Mouse (Mus musculus) liver, embryonic 14.5 days (tissue): Measurements from ENCODE around the gene Pacrg. TPM values are rescaled to one million over a fixed set of nuclear protein-coding genes. Genes with fewer than 3 reads are reported as not detected.

ENCODE experiments used
- ATAC-seq: fragments of 200-750 bp; cut with Nextera tagmentation; 2 replicates; pipeline ENCODE4 v1.8.0; 2017; ENCODE audit warnings: moderate number of reproducible peaks, mild to moderate bottlenecking, moderate library complexity; ENCODE audit not compliant: insufficient read depth
- DNase-seq, 3 experiments: peaks; one replicate each; pipeline ENCODE4 v3.0.0-alpha.2; 2012 to 2013; ENCODE audit warnings: low read depth in 3 of 3, low spot score in 3 of 3
- H3K27ac ChIP-seq: fragments of 300-500 bp; sonication (generic); 2 replicates; pipeline ENCODE4 v1.5.1; 2014; ENCODE audit warnings: moderate library complexity, mild to moderate bottlenecking, control low read depth, inconsistent platforms
- H3K27me3 ChIP-seq: fragments of 300-500 bp; sonication (generic); 2 replicates; pipeline ENCODE4 v1.6.1; 2014; ENCODE audit warnings: mild to moderate bottlenecking, low read length, moderate library complexity; ENCODE audit not compliant: control insufficient read depth, insufficient read depth
- H3K36me3 ChIP-seq: fragments of 300-500 bp; sonication (generic); replicated peaks from 2 replicates; pipeline ENCODE4 v1.6.1; 2014; ENCODE audit warnings: low read depth; ENCODE audit not compliant: control insufficient read depth, insufficient read depth
- H3K4me1 ChIP-seq, 2 experiments: fragments of 200-500 bp in 1 of 2; fragments of 300-500 bp in 1 of 2; sonication (generic) in 1 of 2; replicated peaks; 2 replicates each; pipeline ENCODE4 v1.6.1; 2012 to 2014; ENCODE audit warnings: antibody characterized with exemption in 1 of 2, inconsistent platforms in 1 of 2, low read length in 1 of 2; ENCODE audit not compliant: control insufficient read depth in 2 of 2, insufficient read depth in 2 of 2
- H3K4me2 ChIP-seq: fragments of 300-500 bp; sonication (generic); 2 replicates; pipeline ENCODE4 v1.6.1; 2014; ENCODE audit warnings: low read depth, mild to moderate bottlenecking, control low read depth, moderate library complexity
- H3K4me3 ChIP-seq, 2 experiments: fragments of 200-500 bp in 1 of 2; fragments of 300-500 bp in 1 of 2; sonication (generic) in 1 of 2; 2 replicates each; pipeline ENCODE4 v1.5.1; 2012 to 2014; ENCODE audit warnings: low read depth in 2 of 2, low read length in 2 of 2, mild to moderate bottlenecking in 2 of 2, control low read depth in 1 of 2, inconsistent platforms in 1 of 2, moderate library complexity in 1 of 2; ENCODE audit not compliant: insufficient read depth in 1 of 2
- H3K9ac ChIP-seq: fragments of 300-500 bp; sonication (generic); replicated peaks from 2 replicates; pipeline ENCODE4 v1.6.1; 2014; ENCODE audit warnings: mild to moderate bottlenecking, control low read depth, moderate library complexity
- H3K9me3 ChIP-seq: fragments of 300-500 bp; sonication (generic); 2 replicates; pipeline ENCODE4 v1.6.1; 2016; ENCODE audit warnings: low read length, mixed read lengths; ENCODE audit not compliant: control insufficient read depth
- CTCF ChIP-seq: IDR thresholded peaks from 2 replicates; pipeline ENCODE4 v1.5.1; 2016; ENCODE audit warnings: antibody characterized with exemption, low read depth, control low read depth
- EP300 ChIP-seq: IDR thresholded peaks from 2 replicates; pipeline ENCODE4 v1.6.1; 2016; ENCODE audit warnings: antibody characterized with exemption, low read depth
- WGBS: fragments of 180-500 bp; shearing (Covaris S2); extraction: QIAGEN DNeasy Blood & Tissue Kit; methylation state at CpG from one replicate; pipeline ENCODE4 v1.1.7; 2014; ENCODE audit not compliant: insufficient replicate concordance; 5-methylcytosine and 5-hydroxymethylcytosine counted together
- polyA plus RNA-seq, 2 experiments: library from polyadenylated mRNA; depleted of rRNA in 1 of 2; stranded (reverse) in 1 of 2; unstranded in 1 of 2; fragments of >200 nt; fragmentation: Nextera tagmentation in 1 of 2; extraction: Ambion mirVana in 1 of 2; gene quantifications; 2 replicates each; pipeline versions ENCODE4 v1.2.1 to v1.2.3; 2012 to 2014

The Pacrg gene
- polyA plus RNA-seq, 2 experiments, result 0.04 TPM; not detected in 1

- DNase-seq (no peak), ATAC-seq (no peak)
- Histone ChIP-seq H3K27ac (no peak overlapping the region), H3K36me3 (no peaks in the 10 kb centered on the region), H3K4me3 (no peak overlapping the region), H3K27me3 (no peaks in the 10 kb centered on the region), H3K9ac (no peak overlapping the region), H3K4me2 (no peak overlapping the region), H3K4me1 (no peaks in the 10 kb centered on the region), H3K9me3 (no peaks in the 10 kb centered on the region)
- TF ChIP-seq EP300, result no peak
- TF ChIP-seq CTCF, result no peak
- 72% methylated on average over 7 of the region's 7 CpGs for WGBS
These were observed 264.8 kb downstream of the Pacrg start for GRCm38 (mm10) chr17:10575306-10575705.

GRCm38 (mm10) chr17:10572436-10572835 is 267.7 kb downstream of the Pacrg start:
- WGBS, result 52% methylated on average over 4 of the region's 4 CpGs
- TF ChIP-seq CTCF (no peak), EP300 (no peak)
- H3K36me3 ChIP-seq, result no peaks in the 10 kb centered on the region

GRCm38 (mm10) chr17:10569270-10569669 is 270.8 kb downstream of the Pacrg start:
- Histone ChIP-seq H3K9me3 (no peaks in the 10 kb centered on the region), H3K4me3 (no peak overlapping the region), H3K27ac (no peak overlapping the region), H3K9ac (no peak overlapping the region), H3K4me1 (no peaks in the 10 kb centered on the region), H3K36me3 (no peaks in the 10 kb centered on the region), H3K4me2 (no peak overlapping the region), H3K27me3 (no peaks in the 10 kb centered on the region)
- 70% methylated on average over 10 of the region's 10 CpGs for WGBS
- DNase-seq (no peak), ATAC-seq (no peak)
- no peak for TF ChIP-seq CTCF
- no peak for TF ChIP-seq EP300

More at GRCm38 (mm10) chr17:10572436-10572835, 267.7 kb downstream of the Pacrg start:
- ATAC-seq (no peak), DNase-seq (no peak)
- Histone ChIP-seq H3K9ac (no peak overlapping the region), H3K4me3 (no peak overlapping the region), H3K27ac (no peak overlapping the region), H3K4me1 (no peaks in the 10 kb centered on the region), H3K9me3 (no peaks in the 10 kb centered on the region), H3K4me2 (no peak overlapping the region), H3K27me3 (no peaks in the 10 kb centered on the region)

- H3K9ac ChIP-seq, result no peak overlapping the region
- no peak for ATAC-seq
- no peaks in the 10 kb centered on the region for H3K4me1 ChIP-seq
- H3K27me3 ChIP-seq, result no peaks in the 10 kb centered on the region
- WGBS, result 74% methylated on average over 3 of the region's 3 CpGs
- TF ChIP-seq CTCF (no peak), EP300 (no peak)
- H3K36me3 ChIP-seq, result no peaks in the 10 kb centered on the region
- no peak overlapping the region for H3K4me2 ChIP-seq
- no peak overlapping the region for H3K4me3 ChIP-seq
- no peak for DNase-seq
- H3K27ac ChIP-seq, result no peak overlapping the region
- H3K9me3 ChIP-seq, result no peaks in the 10 kb centered on the region
These were observed 272.7 kb downstream of the Pacrg start for GRCm38 (mm10) chr17:10567411-10567810.

- 67% methylated on average over 5 of the region's 5 CpGs for WGBS
- H3K4me2 ChIP-seq, result no peak overlapping the region
- H3K36me3 ChIP-seq, result no peaks in the 10 kb centered on the region
- H3K9me3 ChIP-seq, result no peaks in the 10 kb centered on the region
- no peak for TF ChIP-seq CTCF
- no peaks in the 10 kb centered on the region for H3K4me1 ChIP-seq
- no peak overlapping the region for H3K9ac ChIP-seq
- H3K27me3 ChIP-seq, result no peaks in the 10 kb centered on the region
- H3K4me3 ChIP-seq, result no peak overlapping the region
- ATAC-seq (no peak), DNase-seq (no peak)
- H3K27ac ChIP-seq, result no peak overlapping the region
These were observed 275.9 kb downstream of the Pacrg start for GRCm38 (mm10) chr17:10564191-10564590.
